Mouse (Mus musculus) CD4-positive, CD25-positive, alpha-beta regulatory T cell, adult 2 months (primary cell): Measurements from ENCODE around the gene Slc16a5.

Source experiments
- DNase-seq: peaks from one replicate; pipeline ENCODE4 v3.0.0-alpha.2; 2012; ENCODE audit warnings: low read depth, low spot score

Gene Slc16a5

DNA sequence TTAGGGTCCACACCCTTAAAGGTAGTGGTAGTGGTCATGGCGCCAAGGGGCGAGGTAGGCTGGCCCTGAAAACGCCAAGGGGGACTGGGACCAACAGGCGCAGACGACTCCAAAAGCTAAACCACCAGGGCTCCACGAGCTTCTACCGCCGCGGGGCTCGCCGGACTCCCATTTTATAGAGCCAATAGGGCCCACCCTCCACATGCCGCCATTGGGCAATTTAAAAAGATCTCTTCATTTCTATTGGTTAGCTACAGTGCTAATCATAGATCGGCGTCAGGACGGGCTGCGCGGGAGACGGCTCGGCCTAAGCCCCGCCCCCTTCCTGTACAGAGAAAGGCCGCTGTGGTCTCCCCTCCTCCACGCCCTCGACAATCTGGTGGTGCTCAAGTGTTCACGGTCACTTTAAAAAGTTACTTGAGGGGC, 52.0 kb downstream of the Slc16a5 start, which contains the start of gene Jpt1:
Gene Jpt1 (minus strand): TSS at position 150 of the 426 bp plus-strand sequence.
- DNase-seq: peak; percentile 96

DNA sequence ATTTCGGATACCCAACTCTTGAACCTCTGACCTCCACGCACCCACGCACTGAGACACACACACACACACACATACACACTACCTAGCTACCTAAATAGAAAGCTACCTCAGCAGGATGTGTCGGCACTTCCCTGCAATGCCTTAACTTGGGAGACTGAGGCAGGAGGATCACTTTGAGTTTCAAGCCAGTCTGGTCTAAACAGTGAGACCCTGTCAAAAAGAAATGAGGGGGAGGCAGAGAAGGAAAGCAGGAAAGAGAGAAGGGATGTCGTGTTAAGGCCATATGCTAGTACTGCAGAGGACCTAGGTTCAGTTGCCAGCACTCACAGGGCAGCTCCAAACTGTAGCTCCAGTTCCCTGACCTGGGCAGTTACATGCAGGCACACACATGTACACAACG, 52.7 kb downstream of the Slc16a5 start:
- peak; percentile 34 for DNase-seq

- DNase-seq: no peak
Observed at GRCm38 (mm10) chr11:115516942-115517341, 54.7 kb downstream of the Slc16a5 start.

DNA sequence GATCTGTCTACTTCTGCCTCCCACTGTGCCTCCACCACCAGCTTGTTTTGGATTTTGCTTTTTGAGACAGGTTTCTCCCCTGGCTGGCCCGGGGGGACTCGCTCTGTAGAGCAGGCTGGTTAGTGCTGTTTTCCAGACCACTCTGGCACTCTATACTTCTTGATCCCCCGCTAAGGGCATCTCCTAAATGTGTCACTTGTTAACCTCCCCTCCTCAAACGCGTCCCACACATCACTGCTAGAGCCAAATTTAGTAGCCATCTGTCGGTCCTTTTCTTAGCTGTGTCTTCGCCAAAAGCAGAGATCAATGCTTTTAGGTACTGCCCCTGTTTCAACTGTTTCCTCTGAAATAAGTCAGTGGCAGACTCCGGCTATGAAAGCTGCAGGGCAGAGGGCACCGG, 56.4 kb downstream of the Slc16a5 start:
- peak; percentile 31 for DNase-seq

GRCm38 (mm10) chr11:115519581-115519980, 57.3 kb downstream of the Slc16a5 start:
- no peak for DNase-seq

GRCm38 (mm10) chr11:115520218-115520617, 57.9 kb downstream of the Slc16a5 start:
- DNase-seq: no peak

- no peak for DNase-seq
Observed at GRCm38 (mm10) chr11:115521080-115521479, 58.8 kb downstream of the Slc16a5 start.

DNA sequence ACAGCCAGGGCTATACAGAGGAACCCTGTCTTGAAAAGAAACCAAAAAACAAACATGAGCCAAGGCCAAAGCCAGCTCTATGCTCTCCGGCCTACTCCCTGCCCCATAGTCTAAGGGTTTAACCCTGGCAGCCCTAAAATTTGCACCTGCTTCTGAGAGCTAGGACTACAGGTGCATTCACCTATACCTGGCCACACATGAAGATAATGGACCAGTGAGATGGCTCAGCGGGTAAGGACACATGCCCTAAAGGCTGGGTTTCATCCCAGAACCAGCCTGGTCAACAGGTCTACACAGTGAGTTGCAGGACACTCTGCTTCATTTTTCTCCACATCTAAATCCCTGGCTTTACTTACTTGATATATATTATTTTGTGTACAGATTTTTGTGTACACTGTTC, 60.0 kb downstream of the Slc16a5 start:
- DNase-seq: no peak

GRCm38 (mm10) chr11:115522703-115523102, 60.4 kb downstream of the Slc16a5 start:
- no peak for DNase-seq
